Mouse (Mus musculus): Measurements from ENCODE around the gene Fam161a. TPM values are rescaled to one million over a fixed set of nuclear protein-coding genes. Genes with fewer than 3 reads are reported as not detected.

Fam161a gene
- polyA plus RNA-seq, 1 experiment = 3.2 TPM

GRCm38 (mm10) chr11:22970546-22970945, 36.8 kb upstream of the Fam161a start:
- Histone ChIP-seq H3K4me1 (ENCODE audit: control insufficient read depth, insufficient read depth, low read length) (no peaks in the 10 kb centered on the region), H3K9me3 (replicated peaks; ENCODE audit: control insufficient read depth, insufficient read depth, low read length, poor library complexity, severe bottlenecking) (peaks cover 21% of the 10 kb centered on the region), H3K9ac (ENCODE audit: low read depth, poor library complexity, severe bottlenecking) (no peak overlapping the region), H3K4me3 (ENCODE audit: low read depth, low read length) (no peak overlapping the region), H3K27me3 (ENCODE audit: control insufficient read depth, insufficient read depth, low read length, poor library complexity, severe bottlenecking) (no peaks in the 10 kb centered on the region), H3K36me3 (ENCODE audit: control insufficient read depth, insufficient read depth, low read length, poor library complexity, severe bottlenecking) (peaks cover 3% of the 10 kb centered on the region; the same call in 1 of the 2 replicates), H3K27ac (ENCODE audit: insufficient read depth, low read length) (no peak overlapping the region)
- TF ChIP-seq POLR2A (IDR thresholded peaks at IDR 0.05; ENCODE audit: insufficient read depth, low read length) = no peak
- TF ChIP-seq CTCF (IDR thresholded peaks at IDR 0.05; ENCODE audit: low read depth, low read length) = no peak
- TF ChIP-seq EP300 (IDR thresholded peaks at IDR 0.05; ENCODE audit: insufficient read depth, low read depth, low read length) = no peak

GRCm38 (mm10) chr11:22971835-22972709, 35.3 kb upstream of the Fam161a start, which contains the start of gene Zrsr1:
Zrsr1 (plus strand) TSS chr11:22972005.
- Histone ChIP-seq H3K27me3 (ENCODE audit: control insufficient read depth, insufficient read depth, low read length, poor library complexity, severe bottlenecking) (no peaks in the 10 kb centered on the region), H3K9me3 (replicated peaks; ENCODE audit: control insufficient read depth, insufficient read depth, low read length, poor library complexity, severe bottlenecking) (peaks cover 18% of the 10 kb centered on the region), H3K9ac (ENCODE audit: low read depth, poor library complexity, severe bottlenecking) (peak within 1 kb of the TSS; percentile 65), H3K4me3 (ENCODE audit: low read depth, low read length) (peak within 1 kb of the TSS; percentile 76), H3K27ac (ENCODE audit: insufficient read depth, low read length) (peak within 1 kb of the TSS; percentile 93), H3K4me1 (ENCODE audit: control insufficient read depth, insufficient read depth, low read length) (no peaks in the 10 kb centered on the region), H3K36me3 (ENCODE audit: control insufficient read depth, insufficient read depth, low read length, poor library complexity, severe bottlenecking) (peaks cover 13% of the 10 kb centered on the region)
- no peak for TF ChIP-seq EP300 (IDR thresholded peaks at IDR 0.05; ENCODE audit: insufficient read depth, low read depth, low read length)
- TF ChIP-seq POLR2A (IDR thresholded peaks at IDR 0.05; ENCODE audit: insufficient read depth, low read length) = peak; percentile 65

- Histone ChIP-seq H3K4me3 (ENCODE audit: low read depth, low read length) (peak overlapping the region; percentile 76), H3K4me1 (ENCODE audit: control insufficient read depth, insufficient read depth, low read length) (no peaks in the 10 kb centered on the region), H3K9me3 (replicated peaks; ENCODE audit: control insufficient read depth, insufficient read depth, low read length, poor library complexity, severe bottlenecking) (peaks cover 18% of the 10 kb centered on the region), H3K9ac (ENCODE audit: low read depth, poor library complexity, severe bottlenecking) (peak overlapping the region; percentile 65), H3K36me3 (ENCODE audit: control insufficient read depth, insufficient read depth, low read length, poor library complexity, severe bottlenecking) (peaks cover 19% of the 10 kb centered on the region), H3K27me3 (ENCODE audit: control insufficient read depth, insufficient read depth, low read length, poor library complexity, severe bottlenecking) (no peaks in the 10 kb centered on the region), H3K27ac (ENCODE audit: insufficient read depth, low read length) (peak overlapping the region; percentile 93)
- TF ChIP-seq CTCF (IDR thresholded peaks at IDR 0.05; ENCODE audit: low read depth, low read length) = no peak
These were observed 34.4 kb upstream of the Fam161a start for GRCm38 (mm10) chr11:22972746-22973526.

GRCm38 (mm10) chr11:22973599-22973998, 33.7 kb upstream of the Fam161a start:
- Histone ChIP-seq H3K27me3 (ENCODE audit: control insufficient read depth, insufficient read depth, low read length, poor library complexity, severe bottlenecking) (no peaks in the 10 kb centered on the region), H3K4me3 (ENCODE audit: low read depth, low read length) (peak overlapping the region; percentile 77), H3K27ac (ENCODE audit: insufficient read depth, low read length) (peak overlapping the region; percentile 45; the same call in 1 of the 2 replicates), H3K9ac (ENCODE audit: low read depth, poor library complexity, severe bottlenecking) (peak overlapping the region; percentile 65), H3K36me3 (ENCODE audit: control insufficient read depth, insufficient read depth, low read length, poor library complexity, severe bottlenecking) (peaks cover 20% of the 10 kb centered on the region), H3K4me1 (ENCODE audit: control insufficient read depth, insufficient read depth, low read length) (no peaks in the 10 kb centered on the region), H3K9me3 (replicated peaks; ENCODE audit: control insufficient read depth, insufficient read depth, low read length, poor library complexity, severe bottlenecking) (peaks cover 18% of the 10 kb centered on the region)
- no peak for TF ChIP-seq EP300 (IDR thresholded peaks at IDR 0.05; ENCODE audit: insufficient read depth, low read depth, low read length)
- TF ChIP-seq CTCF (IDR thresholded peaks at IDR 0.05; ENCODE audit: low read depth, low read length) = no peak
- no peak for TF ChIP-seq POLR2A (IDR thresholded peaks at IDR 0.05; ENCODE audit: insufficient read depth, low read length)

GRCm38 (mm10) chr11:22978215-22978614, 29.1 kb upstream of the Fam161a start:
- H3K27ac ChIP-seq (ENCODE audit: insufficient read depth, low read length) = no peak overlapping the region
- H3K9ac ChIP-seq (ENCODE audit: low read depth, poor library complexity, severe bottlenecking) = no peak overlapping the region
- TF ChIP-seq EP300 (IDR thresholded peaks at IDR 0.05; ENCODE audit: insufficient read depth, low read depth, low read length) (no peak), CTCF (IDR thresholded peaks at IDR 0.05; ENCODE audit: low read depth, low read length) (no peak), POLR2A (IDR thresholded peaks at IDR 0.05; ENCODE audit: insufficient read depth, low read length) (no peak)
- H3K27me3 ChIP-seq (ENCODE audit: control insufficient read depth, insufficient read depth, low read length, poor library complexity, severe bottlenecking) = no peaks in the 10 kb centered on the region
- H3K4me1 ChIP-seq (ENCODE audit: control insufficient read depth, insufficient read depth, low read length) = no peaks in the 10 kb centered on the region
- peaks cover 20% of the 10 kb centered on the region for H3K36me3 ChIP-seq (ENCODE audit: control insufficient read depth, insufficient read depth, low read length, poor library complexity, severe bottlenecking)
- peaks cover 10% of the 10 kb centered on the region; the same call in 1 of the 2 replicates for H3K9me3 ChIP-seq (replicated peaks; ENCODE audit: control insufficient read depth, insufficient read depth, low read length, poor library complexity, severe bottlenecking)
- no peak overlapping the region for H3K4me3 ChIP-seq (ENCODE audit: low read depth, low read length)
